Mouse (Mus musculus) cerebellum, adult 2 months (tissue): Measurements from ENCODE around the gene Serpinh1. TPM values are rescaled to one million over a fixed set of nuclear protein-coding genes. Genes with fewer than 3 reads are reported as not detected.

Experiments
- DNase-seq, 2 experiments: peaks; one replicate each; pipeline ENCODE4 v3.0.0; 2021
- H3K27ac ChIP-seq: fragments of 200-500 bp; 2 replicates; pipeline ENCODE4 v1.5.1; 2012; ENCODE audit warnings: low read length, control low read depth, inconsistent platforms; ENCODE audit not compliant: insufficient read depth
- H3K27me3 ChIP-seq: fragments of 200-500 bp; 2 replicates; pipeline ENCODE4 v1.6.1; 2012; ENCODE audit warnings: inconsistent platforms, mild to moderate bottlenecking, low read length, moderate library complexity; ENCODE audit not compliant: control insufficient read depth, insufficient read depth
- H3K4me1 ChIP-seq: fragments of 200-500 bp; 2 replicates; pipeline ENCODE4 v1.6.1; 2011; ENCODE audit warnings: low read length; ENCODE audit not compliant: control insufficient read depth, insufficient read depth
- H3K4me3 ChIP-seq: fragments of 200-500 bp; replicated peaks from 2 replicates; pipeline ENCODE3; 2011; ENCODE audit warnings: mild to moderate bottlenecking, low read depth, low read length, control low read depth; ENCODE audit not compliant: insufficient read depth
- CTCF ChIP-seq: fragments of 200-500 bp; IDR thresholded peaks from 2 replicates; pipeline ENCODE4 v1.5.1; 2011; ENCODE audit warnings: low read depth, mild to moderate bottlenecking, control low read depth, low read length, moderate library complexity, borderline replicate concordance; ENCODE audit not compliant: insufficient read depth
- POLR2A ChIP-seq: fragments of 200-500 bp; IDR thresholded peaks from 2 replicates; pipeline ENCODE4 v1.6.1; 2011; ENCODE audit warnings: low read length, control low read depth, borderline replicate concordance; ENCODE audit not compliant: insufficient read depth
- whole genome bisulfite sequencing: fragments of 180-500 bp; shearing (Covaris S2); methylation state at CpG from one replicate; pipeline ENCODE4 v1.1.7; 2018; 5-methylcytosine and 5-hydroxymethylcytosine counted together
- polyA plus RNA-seq: library from polyadenylated mRNA; depleted of rRNA; stranded (reverse); fragments of >200 nt; gene quantifications from 2 replicates; pipeline ENCODE4 v1.2.3, GENCODE M21; 2012; rRNA removed

Serpinh1 gene
- polyA plus RNA-seq = 24.9 and 25.4 TPM in 2 replicates

- H3K4me3 ChIP-seq = peak within 1 kb of the TSS; percentile 35
- TF ChIP-seq CTCF (no peak), POLR2A (no peak)
- H3K4me1 ChIP-seq = peaks cover 11% of the 10 kb centered on the region; the same call in 1 of the 2 replicates
- no peak within 1 kb of the TSS for H3K27ac ChIP-seq
- no peak for DNase-seq
- 48% methylated on average over 35 of the region's 35 CpGs for WGBS
- H3K27me3 ChIP-seq = no peaks in the 10 kb centered on the region
These were observed at the start of gene Serpinh1 for GRCm38 (mm10) chr7:99352526-99353400. Gene Serpinh1, minus strand, starts transcription at chr7:99353239.

DNA sequence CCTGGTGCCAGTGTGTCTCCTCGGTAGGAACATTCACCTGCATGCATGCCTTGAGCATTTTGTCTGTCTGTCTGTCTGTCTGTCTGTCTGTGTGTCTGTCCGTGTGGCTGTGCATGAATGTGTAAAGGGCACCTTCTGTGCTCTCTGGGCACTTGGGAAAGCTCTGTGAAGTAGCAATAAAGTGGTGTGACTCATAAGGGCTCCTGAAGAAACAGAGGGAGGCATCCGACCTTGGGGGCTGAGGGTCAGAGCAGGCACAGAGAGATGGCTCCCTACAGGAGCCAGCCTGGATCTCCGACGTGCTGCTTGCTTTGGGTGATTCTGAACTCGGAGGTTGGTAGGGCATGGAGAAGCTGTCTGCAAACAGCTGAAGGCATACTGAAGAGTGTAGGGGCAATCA, 49.4 kb upstream of the Serpinh1 start:
- H3K27me3 ChIP-seq = no peaks in the 10 kb centered on the region
- DNase-seq = no peak
- H3K4me3 ChIP-seq = no peak overlapping the region
- H3K27ac ChIP-seq = no peak overlapping the region
- peaks cover 7% of the 10 kb centered on the region; the same call in 1 of the 2 replicates for H3K4me1 ChIP-seq
- TF ChIP-seq POLR2A (no peak), CTCF (no peak)
- WGBS = 78% methylated on average over 6 of the region's 6 CpGs

DNA sequence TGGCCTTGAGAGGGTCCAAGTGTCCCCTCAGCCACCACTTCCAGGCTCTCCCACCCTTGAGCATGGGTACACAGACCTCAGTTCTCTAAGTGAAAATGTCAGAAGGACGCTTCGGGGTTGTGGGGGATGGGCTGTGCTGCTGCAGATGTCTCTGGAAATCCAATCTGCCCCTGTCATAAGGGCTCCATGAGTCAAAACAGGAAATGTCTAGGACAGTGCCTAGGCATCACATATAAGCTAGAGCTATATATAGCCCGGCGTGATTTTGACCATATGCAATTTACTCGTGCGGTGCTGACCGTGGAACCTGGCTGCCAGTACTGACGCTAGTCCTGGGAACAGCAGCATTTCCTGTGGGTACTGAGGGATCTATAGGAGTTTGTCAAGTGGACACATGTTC, 48.3 kb upstream of the Serpinh1 start:
- Histone ChIP-seq H3K4me3 (no peak overlapping the region), H3K4me1 (peaks cover 18% of the 10 kb centered on the region), H3K27me3 (no peaks in the 10 kb centered on the region), H3K27ac (no peak overlapping the region)
- TF ChIP-seq CTCF = no peak
- TF ChIP-seq POLR2A = no peak
- DNase-seq = no peak
- 87% methylated on average over 8 of the region's 8 CpGs for WGBS

- 38% methylated on average over 11 of the region's 11 CpGs for WGBS
- H3K4me3 ChIP-seq = no peak overlapping the region
- no peaks in the 10 kb centered on the region for H3K27me3 ChIP-seq
- H3K27ac ChIP-seq = no peak overlapping the region
- peaks cover 57% of the 10 kb centered on the region for H3K4me1 ChIP-seq
- peak; percentile 83 to 85 for DNase-seq
- TF ChIP-seq POLR2A (no peak), CTCF (no peak)
These were observed 44.1 kb upstream of the Serpinh1 start for GRCm38 (mm10) chr7:99396994-99397659.

DNA sequence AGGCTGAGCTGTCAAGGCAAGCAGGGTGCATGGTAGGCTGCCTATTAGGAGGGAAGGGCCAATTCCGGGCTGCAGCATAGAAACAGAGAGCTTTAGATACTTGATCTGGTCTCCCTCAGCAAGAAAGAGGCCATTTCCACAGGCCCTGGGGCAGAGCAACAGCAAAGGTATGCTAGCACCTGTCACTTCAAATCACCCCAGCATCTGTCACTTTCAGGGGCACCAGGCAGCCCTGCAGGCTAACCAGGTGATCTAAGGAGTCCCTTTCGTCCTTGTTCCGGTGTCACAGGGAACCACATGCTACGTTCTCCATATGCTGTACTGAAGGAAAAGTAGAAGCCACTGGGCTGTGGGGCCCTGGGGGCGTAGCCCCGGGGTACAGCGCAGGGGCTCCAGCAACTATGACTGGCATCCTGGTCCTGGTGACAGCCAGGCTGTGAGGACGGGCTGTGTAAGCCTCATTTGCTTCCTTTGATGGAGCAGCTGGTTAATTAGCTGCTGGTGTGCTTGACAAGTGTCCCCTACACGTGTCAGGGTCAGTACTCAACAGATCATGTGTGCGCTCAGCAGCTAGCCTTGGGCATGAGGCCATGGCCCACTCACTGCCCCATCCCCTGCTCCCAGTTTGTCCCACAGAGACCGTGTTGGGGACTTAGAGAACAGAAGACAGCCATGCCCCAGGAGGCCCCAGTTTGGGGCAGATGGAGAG, 43.0 kb upstream of the Serpinh1 start:
- TF ChIP-seq CTCF (no peak), POLR2A (no peak)
- DNase-seq = peak; percentile 50 to 56
- 48% methylated on average over 11 of the region's 11 CpGs for WGBS
- Histone ChIP-seq H3K27me3 (no peaks in the 10 kb centered on the region), H3K4me3 (no peak overlapping the region), H3K27ac (no peak overlapping the region), H3K4me1 (peaks cover 67% of the 10 kb centered on the region)

- H3K27me3 ChIP-seq = no peaks in the 10 kb centered on the region
- no peak overlapping the region for H3K4me3 ChIP-seq
- no peak overlapping the region for H3K27ac ChIP-seq
- WGBS = 85% methylated on average over 4 of the region's 4 CpGs
- DNase-seq = no peak
- peaks cover 68% of the 10 kb centered on the region for H3K4me1 ChIP-seq
- TF ChIP-seq CTCF = no peak
- no peak for TF ChIP-seq POLR2A
These were observed 42.3 kb upstream of the Serpinh1 start for GRCm38 (mm10) chr7:99395385-99395784.

DNA sequence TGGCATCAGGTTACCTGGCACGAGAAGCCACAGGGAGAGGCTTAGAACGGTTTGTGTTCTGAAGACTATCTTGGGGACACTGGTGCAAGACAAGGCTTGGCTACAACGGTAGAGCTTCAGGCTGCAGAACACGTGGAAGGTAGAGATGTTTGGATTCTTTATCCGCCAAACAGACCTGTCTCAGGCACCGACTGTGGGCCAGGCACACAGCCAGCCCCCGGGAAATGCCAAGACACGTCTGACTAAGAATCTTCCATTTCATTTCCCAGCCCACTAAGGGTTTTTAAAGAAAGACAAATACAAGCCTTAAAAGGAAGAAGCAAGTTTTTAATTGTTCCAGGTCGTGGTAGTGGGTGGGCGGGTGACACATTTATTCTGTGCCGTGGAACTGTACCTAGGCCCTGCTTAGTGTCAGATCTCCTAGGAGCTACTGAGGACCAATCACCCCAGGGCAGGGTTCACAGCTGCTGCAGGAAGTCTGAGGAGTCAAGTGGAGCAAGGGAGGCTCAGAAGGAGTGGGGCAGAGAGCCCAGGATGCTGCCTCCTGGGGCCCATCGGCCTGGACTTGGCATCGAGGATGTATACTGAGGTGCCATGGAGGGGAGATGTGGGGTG, 40.8 kb upstream of the Serpinh1 start:
- Histone ChIP-seq H3K27ac (no peak overlapping the region), H3K27me3 (no peaks in the 10 kb centered on the region), H3K4me1 (peaks cover 68% of the 10 kb centered on the region), H3K4me3 (no peak overlapping the region)
- peak; percentile 72 to 79 for DNase-seq
- WGBS = 25% methylated on average over 13 of the region's 13 CpGs
- TF ChIP-seq CTCF (no peak), POLR2A (no peak)
